Mouse (Mus musculus) hindbrain, postnatal 0 days (tissue): ENCODE measurements at regions not wholly inside any gene's neighbourhood (a gene's known extent, or its start where the extent isn't known, plus 50 kb on each side); places are given as distances from the start of the nearest gene placed in this dataset.

Experiments used
- ATAC-seq: fragments of 200-750 bp; cut with Nextera tagmentation; 2 replicates; pipeline ENCODE4 v1.8.0; 2017; ENCODE audit warnings: mild to moderate bottlenecking, moderate TSS enrichment, moderate library complexity
- DNase-seq: peaks from one replicate; pipeline ENCODE4 v3.0.0-alpha.2; 2015; ENCODE audit warnings: low spot score
- H3K27ac ChIP-seq: fragments of 300-500 bp; sonication (generic); 2 replicates; pipeline ENCODE4 v1.5.1; 2014; ENCODE audit warnings: mild to moderate bottlenecking
- H3K27me3 ChIP-seq: fragments of 300-500 bp; sonication (generic); 2 replicates; pipeline ENCODE4 v1.6.1; 2014; ENCODE audit warnings: low read length, mixed read lengths; ENCODE audit not compliant: insufficient read depth
- H3K36me3 ChIP-seq: fragments of 300-500 bp; sonication (generic); 2 replicates; pipeline ENCODE4 v1.6.1; 2014; ENCODE audit warnings: low read length, mixed read lengths; ENCODE audit not compliant: insufficient read depth
- H3K4me1 ChIP-seq: fragments of 300-500 bp; sonication (generic); 2 replicates; pipeline ENCODE4 v1.6.1; 2014; ENCODE audit warnings: antibody characterized with exemption, low read length, mixed read lengths; ENCODE audit not compliant: insufficient read depth
- H3K4me2 ChIP-seq: fragments of 300-500 bp; sonication (generic); 2 replicates; pipeline ENCODE4 v1.6.1; 2014; ENCODE audit warnings: low read depth, mild to moderate bottlenecking, low read length, moderate library complexity, mixed read lengths
- H3K4me3 ChIP-seq: fragments of 300-500 bp; sonication (generic); 2 replicates; pipeline ENCODE4 v1.5.1; 2014; ENCODE audit warnings: low read length
- H3K9ac ChIP-seq: fragments of 300-500 bp; sonication (generic); replicated peaks from 2 replicates; pipeline ENCODE4 v1.6.1; 2014; ENCODE audit warnings: mild to moderate bottlenecking, low read length, moderate library complexity, mixed read lengths
- H3K9me3 ChIP-seq: fragments of 300-500 bp; sonication (generic); 2 replicates; pipeline ENCODE4 v1.6.1; 2016; ENCODE audit warnings: low read length, mixed read lengths
- CTCF ChIP-seq: IDR thresholded peaks from 2 replicates; pipeline ENCODE4 v1.5.1; 2016; ENCODE audit warnings: antibody characterized with exemption, control low read depth, low read depth
- WGBS: fragments of 180-500 bp; shearing (Covaris S2); extraction: QIAGEN DNeasy Blood & Tissue Kit; methylation state at CpG from one replicate; pipeline ENCODE4 v1.1.7; 2014; 5-methylcytosine and 5-hydroxymethylcytosine counted together

DNA sequence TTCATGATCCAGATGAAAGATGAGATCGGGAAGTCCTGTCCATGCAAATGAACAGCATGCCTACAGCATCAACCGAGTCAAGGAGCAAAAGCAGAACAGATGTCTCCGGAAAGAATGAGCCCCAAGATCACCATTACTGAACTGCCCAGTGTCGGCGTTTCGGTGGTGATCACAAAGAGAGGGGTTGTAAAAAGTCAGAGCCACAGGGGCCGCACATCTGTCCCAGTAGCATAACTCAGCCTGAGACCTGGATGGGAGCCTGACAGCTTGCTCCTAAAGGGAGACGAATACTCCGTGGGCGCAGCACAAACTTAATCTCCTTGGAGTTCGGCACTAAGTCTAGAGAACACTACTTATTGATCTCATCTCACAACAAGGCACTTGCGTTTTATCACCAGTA is 151.3 kb upstream of the Trhde start:
- Histone ChIP-seq H3K9me3 (no peaks in the 10 kb centered on the region), H3K27ac (no peak overlapping the region), H3K4me2 (no peak overlapping the region), H3K9ac (no peak overlapping the region), H3K4me3 (no peak overlapping the region), H3K36me3 (no peaks in the 10 kb centered on the region), H3K4me1 (no peaks in the 10 kb centered on the region), H3K27me3 (no peaks in the 10 kb centered on the region)
- 66% methylated on average over 12 of the region's 12 CpGs for WGBS
- DNase-seq: no peak
- ATAC-seq: no peak
- TF ChIP-seq CTCF: no peak

DNA sequence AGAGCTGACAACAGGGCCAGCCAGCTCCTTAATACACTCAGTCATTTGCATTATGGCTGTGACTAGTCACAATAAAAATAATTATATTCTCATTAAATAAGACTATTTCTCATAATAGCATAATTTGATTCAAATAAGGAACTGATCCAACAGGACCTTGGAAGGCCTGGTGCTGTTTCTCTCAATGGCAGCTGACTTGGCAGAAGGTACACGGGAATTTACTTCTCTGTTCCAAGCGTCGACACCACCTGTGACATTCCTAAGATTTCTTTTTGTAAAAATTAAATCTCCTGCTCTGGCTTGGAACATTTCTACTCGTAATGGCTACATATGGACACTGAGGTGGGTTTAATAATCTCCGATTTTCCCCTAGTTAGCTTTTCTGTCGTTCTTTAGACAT is 147.1 kb upstream of the Trhde start:
- 77% methylated on average over 6 of the region's 6 CpGs for WGBS
- no peak overlapping the region for H3K4me3 ChIP-seq
- no peaks in the 10 kb centered on the region for H3K36me3 ChIP-seq
- no peak for ATAC-seq
- no peaks in the 10 kb centered on the region for H3K9me3 ChIP-seq
- no peak overlapping the region for H3K4me2 ChIP-seq
- no peak for DNase-seq
- no peaks in the 10 kb centered on the region for H3K27me3 ChIP-seq
- no peak overlapping the region for H3K9ac ChIP-seq
- H3K27ac ChIP-seq: no peak overlapping the region
- no peak for TF ChIP-seq CTCF
- no peaks in the 10 kb centered on the region for H3K4me1 ChIP-seq

DNA sequence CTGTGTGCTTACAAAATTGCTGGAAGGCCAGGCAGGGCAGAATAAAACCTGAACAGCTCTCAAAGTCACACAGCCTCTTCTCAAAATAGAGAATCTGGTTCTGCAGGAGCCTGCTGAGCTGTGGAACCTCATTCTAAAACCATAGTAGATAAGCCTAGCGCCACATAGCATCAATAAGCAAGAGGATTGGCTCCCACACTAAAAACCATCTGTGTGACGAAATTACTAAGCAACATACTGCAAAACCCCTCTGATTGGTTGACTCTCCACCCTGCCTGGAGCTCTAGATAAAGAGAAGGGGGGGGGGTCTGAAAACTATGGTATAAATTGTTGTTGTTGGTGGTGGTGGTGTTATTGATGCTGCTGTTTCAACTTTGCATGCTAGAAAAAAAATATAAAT is 122.6 kb upstream of the Trhde start:
- Histone ChIP-seq H3K4me1 (no peaks in the 10 kb centered on the region), H3K27ac (no peak overlapping the region), H3K9me3 (no peaks in the 10 kb centered on the region), H3K36me3 (no peaks in the 10 kb centered on the region), H3K27me3 (no peaks in the 10 kb centered on the region), H3K4me3 (no peak overlapping the region), H3K9ac (no peak overlapping the region), H3K4me2 (no peak overlapping the region)
- no peak for TF ChIP-seq CTCF
- no peak for DNase-seq
- no peak for ATAC-seq
- WGBS: 73% methylated on average over 2 of the region's 2 CpGs

DNA sequence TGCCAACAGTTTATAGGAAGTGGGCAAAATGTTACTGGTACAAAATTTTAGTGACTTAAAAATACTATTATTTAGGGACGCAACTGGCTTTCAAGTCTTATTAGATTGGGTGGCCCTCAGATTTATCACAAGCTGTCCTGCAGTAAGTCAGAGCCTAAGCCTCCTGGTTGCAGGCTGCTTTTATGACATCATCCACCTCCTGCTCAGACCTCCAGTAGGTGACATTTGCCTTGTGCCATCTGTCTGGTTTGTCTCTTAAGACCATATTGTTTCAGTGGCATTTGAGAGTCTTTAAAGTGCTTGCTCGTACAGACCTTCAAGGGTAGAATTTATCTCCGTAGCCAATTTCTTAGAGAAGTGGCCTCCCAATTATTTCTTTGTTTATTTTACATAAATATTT is 111.9 kb upstream of the Trhde start:
- Histone ChIP-seq H3K9ac (no peak overlapping the region), H3K27me3 (no peaks in the 10 kb centered on the region), H3K9me3 (no peaks in the 10 kb centered on the region), H3K36me3 (no peaks in the 10 kb centered on the region), H3K4me2 (no peak overlapping the region), H3K4me3 (no peak overlapping the region), H3K4me1 (no peaks in the 10 kb centered on the region), H3K27ac (no peak overlapping the region)
- 75% methylated on average over 3 of the region's 3 CpGs for WGBS
- TF ChIP-seq CTCF: no peak
- 0 out of 2 replicates have a peak, but pooled peaks have one; percentile 47 for ATAC-seq
- DNase-seq: peak; percentile 32

DNA sequence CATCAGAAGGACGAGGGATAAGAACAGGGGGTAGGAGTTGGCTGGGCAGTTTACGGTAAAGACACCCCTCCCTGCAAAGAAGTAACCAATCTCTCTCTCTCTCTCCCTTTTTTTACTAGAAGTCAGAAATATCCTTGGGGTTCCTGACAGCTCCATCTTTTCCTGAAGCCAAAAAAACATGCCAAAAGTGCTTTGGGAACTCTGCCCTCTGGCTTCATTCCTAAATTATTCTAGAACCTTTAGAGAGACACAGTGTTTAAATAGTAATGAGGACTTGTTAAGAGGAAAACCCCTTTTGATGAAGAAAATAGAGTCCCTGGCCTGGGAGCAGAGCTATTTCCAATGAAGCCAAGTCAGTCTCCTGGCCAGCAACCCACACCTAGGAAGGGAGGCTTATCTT is 89.8 kb upstream of the Trhde start:
- DNase-seq (no peak), ATAC-seq (no peak)
- no peak for TF ChIP-seq CTCF
- H3K4me3 ChIP-seq: no peak overlapping the region
- no peaks in the 10 kb centered on the region for H3K9me3 ChIP-seq
- no peaks in the 10 kb centered on the region for H3K36me3 ChIP-seq
- no peaks in the 10 kb centered on the region for H3K27me3 ChIP-seq
- no peak overlapping the region for H3K27ac ChIP-seq
- H3K4me1 ChIP-seq: no peaks in the 10 kb centered on the region
- H3K4me2 ChIP-seq: no peak overlapping the region
- no peak overlapping the region for H3K9ac ChIP-seq
- 77% methylated on average over 2 of the region's 2 CpGs for WGBS

DNA sequence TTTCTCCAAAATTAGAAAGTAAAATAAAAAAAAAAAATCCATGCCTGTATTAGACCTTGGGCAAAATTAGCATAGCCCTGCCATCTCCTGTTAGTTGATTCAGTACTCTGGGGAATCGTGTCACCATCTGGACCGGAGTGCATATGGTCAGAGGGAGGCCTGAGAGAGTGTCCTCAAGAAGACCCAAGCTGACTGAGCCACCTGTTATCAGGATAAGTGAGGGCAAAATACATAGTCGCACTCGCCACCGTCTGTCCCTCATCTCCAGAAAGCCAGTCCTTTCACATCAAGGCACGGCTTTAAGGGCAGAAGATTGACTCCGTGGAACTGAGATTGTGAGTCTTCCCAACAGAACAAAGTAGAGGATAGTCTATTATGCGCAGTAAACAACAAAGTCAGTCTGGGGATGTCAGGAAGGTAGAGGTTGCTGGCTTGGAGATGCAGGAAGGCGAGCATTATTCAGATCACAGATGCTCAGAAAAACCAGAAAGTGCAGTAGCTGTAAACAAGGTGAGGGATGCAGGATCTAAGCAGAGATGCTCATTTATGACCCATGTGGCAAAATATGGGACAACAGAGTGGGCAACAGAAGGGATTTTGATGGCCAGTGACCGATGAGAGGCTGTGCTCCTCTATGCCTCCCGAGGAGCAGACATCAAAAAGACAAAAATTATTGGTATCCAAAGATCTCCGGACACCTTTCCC is 88.8 kb upstream of the Trhde start:
- no peak for TF ChIP-seq CTCF
- peak; percentile 74 for DNase-seq
- H3K4me3 ChIP-seq: no peak overlapping the region
- no peak overlapping the region for H3K9ac ChIP-seq
- no peak overlapping the region for H3K4me2 ChIP-seq
- H3K9me3 ChIP-seq: no peaks in the 10 kb centered on the region
- no peaks in the 10 kb centered on the region for H3K36me3 ChIP-seq
- 77% methylated on average over 12 of the region's 12 CpGs for WGBS
- no peaks in the 10 kb centered on the region for H3K27me3 ChIP-seq
- H3K4me1 ChIP-seq: no peaks in the 10 kb centered on the region
- H3K27ac ChIP-seq: 0 out of 2 replicates have a peak overlapping the region, but pooled peaks have one; percentile 8
- ATAC-seq: peak; percentile 90

DNA sequence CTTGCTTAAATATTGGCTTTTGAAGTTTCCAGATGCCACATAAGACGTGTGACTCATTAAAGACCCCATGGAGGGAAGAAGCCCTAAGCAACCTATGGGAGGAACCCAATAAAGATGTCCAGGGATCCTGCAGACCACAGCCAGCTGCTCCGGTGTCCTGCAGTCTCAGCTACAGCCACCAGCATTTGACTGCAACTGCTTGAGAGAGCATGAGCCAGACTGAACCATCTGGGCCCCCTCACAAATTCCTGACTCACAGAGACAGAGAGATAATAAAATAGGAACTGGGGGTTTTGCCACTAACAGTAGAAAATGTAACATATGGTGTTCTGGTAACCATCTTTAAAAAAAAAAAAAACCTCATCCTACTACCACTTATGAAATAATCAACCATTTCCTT is 69.1 kb upstream of the Trhde start:
- H3K9me3 ChIP-seq: no peaks in the 10 kb centered on the region
- no peak overlapping the region for H3K9ac ChIP-seq
- H3K36me3 ChIP-seq: no peaks in the 10 kb centered on the region
- DNase-seq: peak; percentile 20
- peak; percentile 83 for ATAC-seq
- H3K27me3 ChIP-seq: no peaks in the 10 kb centered on the region
- WGBS: 58% methylated on average over 2 of the region's 2 CpGs
- H3K4me3 ChIP-seq: no peak overlapping the region
- no peak overlapping the region for H3K27ac ChIP-seq
- no peak for TF ChIP-seq CTCF
- no peaks in the 10 kb centered on the region for H3K4me1 ChIP-seq
- H3K4me2 ChIP-seq: no peak overlapping the region
